Mouse (Mus musculus): ENCODE measurements around the gene Rimklb.

- TF ChIP-seq CTCF (IDR thresholded peaks at IDR 0.05) = peak; percentile 78
- no peak for TF ChIP-seq EP300 (IDR thresholded peaks at IDR 0.05)
These were observed 96.3 kb downstream of the Rimklb start for GRCm38 (mm10) chr6:122402240-122402639.

Data from lung, postnatal 0 days (tissue).